Mouse (Mus musculus) stomach, postnatal 0 days (tissue): Measurements from ENCODE around the gene Tmem108.

ENCODE experiments used
- CTCF ChIP-seq: IDR thresholded peaks from 2 replicates; pipeline ENCODE4 v1.5.1; 2016; ENCODE audit warnings: antibody characterized with exemption, low read depth, mild to moderate bottlenecking, moderate library complexity
- EP300 ChIP-seq: optimal IDR thresholded peaks from 2 replicates; pipeline ENCODE3; 2016; ENCODE audit warnings: antibody characterized with exemption

GRCm38 (mm10) chr9:103594423-103595189 lies 167.0 kb downstream of the Tmem108 start:
- TF ChIP-seq CTCF, result no peak
- no peak for TF ChIP-seq EP300
